9 mouse cellular contexts compared by ENCODE assay signal in the genomic region with DNA sequence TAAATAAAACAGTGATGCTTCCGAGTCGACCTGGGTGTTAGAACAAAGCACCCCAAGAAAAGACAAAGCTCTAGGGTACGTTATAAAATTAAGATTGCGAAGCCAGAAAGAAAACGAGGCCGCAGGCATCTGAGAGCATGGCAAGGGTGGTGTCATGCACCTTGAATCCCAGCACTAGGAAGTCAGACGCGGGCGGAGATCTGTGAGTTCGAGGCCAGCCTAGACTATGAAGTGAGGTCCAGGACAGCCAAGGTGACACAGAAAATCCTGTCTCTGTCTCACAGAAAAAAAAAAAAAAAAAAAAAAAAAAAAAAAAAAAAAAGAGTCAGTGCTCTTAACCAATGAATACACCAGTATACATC. TPM values are rescaled to one million over a fixed set of nuclear protein-coding genes. Genes with fewer than 3 reads are reported as not detected.
DNase-seq lines count a peak whose midpoint lies in the region; ATAC-seq lines count a peak whose summit lies in the region.
"Had no signal": no experiment of that assay in that cellular context is flagged by ENCODE, and none has a peak within 500 bp of the region (broad histone marks: within the 10 kb centered on the region; RNA-seq: fewer than 3 reads in every experiment).

No protein-coding gene starts in this region.

- 12% methylated on average over 10 of the region's 10 CpGs for WGBS in heart, embryonic 10.5 days
- whole genome bisulfite sequencing in liver, embryonic 15.5 days (ENCODE audit: insufficient replicate concordance), result 6% methylated on average over 10 of the region's 10 CpGs

- H3K4me3 ChIP-seq in heart, embryonic 10.5 days, result peak overlapping the region; percentile 88
- H3K4me3 ChIP-seq in liver, embryonic 15.5 days (replicated peaks), result peak overlapping the region; percentile 71

- H3K9me3 ChIP-seq in heart, embryonic 10.5 days, result no peaks in the 10 kb centered on the region
- H3K9me3 ChIP-seq in liver, embryonic 15.5 days (replicated peaks), result no peaks in the 10 kb centered on the region

- DNase-seq in heart, embryonic 10.5 days (ENCODE audit: low spot score), result no peak
- DNase-seq in heart, adult 9 months (ENCODE audit: low spot score in 2 of 2), result no peak
- peak; percentile 65 for DNase-seq in thymus, postnatal 14 days
- no peak for DNase-seq in thymus, postnatal 25 days
- peak; percentile 56 for DNase-seq in heart, postnatal 4 days
- peak; percentile 23 to 42 for DNase-seq in spleen, postnatal 14 days (ENCODE audit: low spot score in 2 of 2)
- DNase-seq in B cell, adult 2 months, result no peak

- H3K27me3 ChIP-seq in heart, embryonic 10.5 days (ENCODE audit: insufficient read depth, poor library complexity, severe bottlenecking), result no peaks in the 10 kb centered on the region
- H3K27me3 ChIP-seq in liver, embryonic 15.5 days, result no peaks in the 10 kb centered on the region

- peaks cover 27% of the 10 kb centered on the region for H3K4me1 ChIP-seq in heart, embryonic 10.5 days
- peaks cover 30% of the 10 kb centered on the region for H3K4me1 ChIP-seq in liver, embryonic 15.5 days (replicated peaks)

- ATAC-seq in liver, embryonic 15.5 days (ENCODE audit: insufficient read depth), result peak; percentile 6

- peak overlapping the region; percentile 48; the same call in 1 of the 2 replicates for H3K9ac ChIP-seq in liver, embryonic 15.5 days

- peaks cover 6% of the 10 kb centered on the region; the same call in 1 of the 2 replicates for H3K36me3 ChIP-seq in heart, embryonic 10.5 days
- H3K36me3 ChIP-seq in liver, embryonic 15.5 days (replicated peaks), result peaks cover 8% of the 10 kb centered on the region; the same call in 1 of the 2 replicates

- peak overlapping the region; percentile 81 for H3K4me2 ChIP-seq in liver, embryonic 15.5 days

- peak overlapping the region; percentile 98 for H3K27ac ChIP-seq in heart, embryonic 10.5 days
- peak overlapping the region; percentile 91 for H3K27ac ChIP-seq in liver, embryonic 15.5 days (replicated peaks)

RNA-seq across cellular contexts. Expression of gene Prcc, which starts 0.6 kb away (rescaled TPM):
- 11.8 and 13.6 TPM in 2 replicates for polyA plus RNA-seq in heart, embryonic 10.5 days (2016; fragmentation: Nextera tagmentation; extraction: Ambion mirVana)
- 10 to 100 TPM; 56.2 to 56.9 TPM for total RNA-seq in heart, postnatal 4 days (2021)
- polyA plus RNA-seq in liver, embryonic 15.5 days (2015; fragmentation: Nextera tagmentation; extraction: Ambion mirVana), result 6.5 TPM in 2 replicates

RNA-seq across cellular contexts. Expression of gene Hdgf, which starts 20.1 kb away (rescaled TPM):
- 182 and 248 TPM in 2 replicates for polyA plus RNA-seq in heart, embryonic 10.5 days (2016; fragmentation: Nextera tagmentation; extraction: Ambion mirVana)
- total RNA-seq in heart, postnatal 4 days (2021), result 100 to 1,000 TPM; 146 to 151 TPM
- 213 and 216 TPM in 2 replicates for polyA plus RNA-seq in liver, embryonic 15.5 days (2015; fragmentation: Nextera tagmentation; extraction: Ambion mirVana)

RNA-seq across cellular contexts. Expression of gene Mrpl24, which starts 33.3 kb away (rescaled TPM):
- 64.2 and 71.3 TPM in 2 replicates for polyA plus RNA-seq in heart, embryonic 10.5 days (2016; fragmentation: Nextera tagmentation; extraction: Ambion mirVana)
- total RNA-seq in heart, postnatal 4 days (2021), result 10 to 100 TPM; 68.2 to 68.9 TPM
- 30.7 and 33.5 TPM in 2 replicates for polyA plus RNA-seq in liver, embryonic 15.5 days (2015; fragmentation: Nextera tagmentation; extraction: Ambion mirVana)

RNA-seq across cellular contexts. Expression of gene Sh2d2a, which starts 39.4 kb away (rescaled TPM):
- polyA plus RNA-seq in heart, embryonic 10.5 days (2016; fragmentation: Nextera tagmentation; extraction: Ambion mirVana), result 0.20 and 0.23 TPM in 2 replicates
- total RNA-seq in heart, postnatal 4 days (2021), result under 1 TPM in 1 of 2 experiments, not detected in 1; 0.12 TPM
- 0.18 TPM in 2 replicates for polyA plus RNA-seq in liver, embryonic 15.5 days (2015; fragmentation: Nextera tagmentation; extraction: Ambion mirVana)
- total RNA-seq: layer of hippocampus, postnatal 25 days had no signal

RNA-seq across cellular contexts. Expression of gene Isg20l2, which starts 44.1 kb away (rescaled TPM):
- 39.6 and 55.1 TPM in 2 replicates for polyA plus RNA-seq in heart, embryonic 10.5 days (2016; fragmentation: Nextera tagmentation; extraction: Ambion mirVana)
- total RNA-seq in heart, postnatal 4 days (2021), result 10 to 100 TPM; 20.1 to 21.2 TPM
- polyA plus RNA-seq in liver, embryonic 15.5 days (2015; fragmentation: Nextera tagmentation; extraction: Ambion mirVana), result 21.0 and 22.9 TPM in 2 replicates

Comparison
In these comparisons a context has a peak if more than half of its experiments do, and no peak if none do; other contexts are left out.
1. DNase-seq: peak in thymus, postnatal 14 days (single experiment), heart, postnatal 4 days (single experiment) and spleen, postnatal 14 days (2 of 2); none in heart, embryonic 10.5 days (single experiment), heart, adult 9 months (0 of 2), thymus, postnatal 25 days (single experiment) and B cell, adult 2 months (0 of 2).